Mouse (Mus musculus): ENCODE measurements around the gene Il1f6. TPM values are rescaled to one million over a fixed set of nuclear protein-coding genes. Genes with fewer than 3 reads are reported as not detected.
"Not testable (repeated sequence)": the region's sequence is repeated elsewhere in the genome, so short reads cannot be mapped to it uniquely, and the experiment has no call there.

Gene Il1f6
- not detected in 2 replicates for polyA plus RNA-seq (2015; fragmentation: Nextera tagmentation; extraction: Ambion mirVana)

DNA sequence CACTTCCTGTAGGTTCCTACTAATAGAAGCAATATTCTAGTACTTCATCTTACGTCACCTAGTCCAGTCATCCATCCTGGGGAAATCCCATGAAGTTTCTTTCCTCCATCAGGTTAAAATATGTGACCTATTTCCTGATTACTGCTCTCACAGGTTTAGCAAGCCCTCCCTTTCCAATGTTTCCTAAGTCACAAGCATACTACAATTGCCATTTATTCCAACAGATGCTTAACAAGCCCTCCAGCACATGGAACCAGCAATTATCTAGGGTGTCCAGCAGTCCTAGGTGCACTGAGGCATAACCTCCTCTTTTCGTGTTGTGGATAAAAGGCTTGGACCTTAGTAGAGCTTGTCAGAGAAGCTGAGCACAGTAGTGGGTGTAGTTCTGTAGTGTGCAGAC lies at the start of gene Il1f6:
Gene Il1f6, plus strand, starts transcription at position 301 of the 400 bp plus-strand sequence.
- no peak for ATAC-seq (ENCODE audit: borderline replicate concordance, extremely low read depth, low FRiP score, low TSS enrichment)
- Histone ChIP-seq H3K4me3 (no peak within 1 kb of the TSS), H3K9ac (no peak within 1 kb of the TSS), H3K4me2 (no peak within 1 kb of the TSS), H3K9me3 (no peaks in the 10 kb centered on the region), H3K27me3 (no peaks in the 10 kb centered on the region), H3K27ac (no peak within 1 kb of the TSS), H3K4me1 (no peaks in the 10 kb centered on the region), H3K36me3 (no peaks in the 10 kb centered on the region)
- WGBS: 75% methylated on average over 2 of the region's 2 CpGs

DNA sequence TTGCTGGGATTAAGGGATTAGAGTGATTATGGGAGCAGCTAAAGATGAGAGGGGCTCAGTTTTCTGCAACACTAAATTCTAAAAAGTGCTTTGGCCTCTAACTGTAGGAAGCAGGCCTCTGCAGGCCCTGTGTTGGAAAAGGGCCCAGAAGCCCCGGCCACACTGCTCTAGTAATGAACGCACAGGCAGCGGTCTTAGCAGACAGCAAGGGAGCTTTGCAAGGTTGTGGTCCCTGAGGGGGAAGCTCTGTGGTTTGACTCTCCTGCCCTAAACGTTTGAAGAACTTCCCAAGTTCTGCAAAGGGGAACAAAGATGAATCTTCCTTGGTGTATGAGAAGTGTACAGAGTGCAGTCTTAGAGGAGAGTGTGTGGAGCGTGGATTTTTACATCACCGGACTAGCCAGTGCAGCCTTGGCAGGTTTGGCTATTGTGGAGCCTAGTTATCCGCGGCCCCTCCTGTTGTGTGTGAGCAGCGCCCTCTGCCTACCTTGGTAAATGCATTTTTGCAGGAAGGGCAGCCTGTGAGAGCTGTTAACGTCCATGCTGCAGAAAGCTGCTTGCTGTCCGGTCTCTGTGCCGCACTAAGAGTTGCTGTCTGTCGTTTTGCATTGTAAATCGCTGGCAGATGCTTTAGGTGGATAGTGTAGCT lies 33.4 kb upstream of the Il1f6 start:
- peak overlapping the region; percentile 4; the same call in 1 of the 2 replicates for H3K4me2 ChIP-seq
- WGBS: 15% methylated on average over 14 of the region's 14 CpGs
- ATAC-seq (ENCODE audit: borderline replicate concordance, extremely low read depth, low FRiP score, low TSS enrichment): not testable (repeated sequence)

DNA sequence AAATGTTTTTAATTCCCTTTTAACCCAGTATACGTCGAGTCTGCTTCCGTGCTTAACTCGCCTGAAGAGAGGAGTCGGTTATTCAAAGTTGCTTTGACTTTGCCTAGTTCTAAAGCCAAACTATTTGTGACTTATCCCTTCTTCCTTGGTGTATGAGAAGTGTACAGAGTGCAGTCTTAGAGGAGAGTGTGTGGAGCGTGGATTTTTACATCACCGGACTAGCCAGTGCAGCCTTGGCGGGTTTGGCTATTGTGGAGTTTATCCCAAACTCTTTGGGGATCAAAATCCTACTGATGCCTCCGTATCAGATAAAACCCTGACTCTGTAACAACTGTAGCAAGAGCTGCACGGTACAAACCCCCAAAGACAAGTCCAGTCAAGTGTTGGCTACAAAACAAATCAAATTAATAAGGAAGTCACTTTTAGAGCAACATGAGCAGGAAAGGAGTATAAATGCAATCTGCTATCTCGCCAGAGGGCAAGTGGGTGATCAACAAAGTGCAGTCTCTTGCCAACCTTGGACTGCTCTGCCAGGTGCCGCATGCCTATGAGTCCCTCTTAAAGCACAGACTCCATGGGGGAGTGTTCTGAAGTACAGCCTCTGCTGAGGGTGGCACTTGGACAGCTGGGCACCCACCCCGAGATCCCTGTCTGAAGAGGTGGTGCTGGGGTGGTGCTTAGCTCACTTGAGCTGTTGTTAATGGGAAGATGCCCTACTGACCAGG lies 32.6 kb upstream of the Il1f6 start:
- 55% methylated on average over 13 of the region's 13 CpGs for WGBS
- ATAC-seq (ENCODE audit: borderline replicate concordance, extremely low read depth, low FRiP score, low TSS enrichment); H3K4me2 ChIP-seq; H3K27me3 ChIP-seq; H3K27ac ChIP-seq; H3K4me1 ChIP-seq; H3K36me3 ChIP-seq; H3K9ac ChIP-seq; H3K4me3 ChIP-seq; H3K9me3 ChIP-seq: not testable (repeated sequence)

More for the DNA sequence above, 33.4 kb upstream of the Il1f6 start:
- not testable (repeated sequence) for H3K9me3 ChIP-seq, H3K27ac ChIP-seq, H3K36me3 ChIP-seq, H3K4me1 ChIP-seq, H3K9ac ChIP-seq, H3K27me3 ChIP-seq, H3K4me3 ChIP-seq

DNA sequence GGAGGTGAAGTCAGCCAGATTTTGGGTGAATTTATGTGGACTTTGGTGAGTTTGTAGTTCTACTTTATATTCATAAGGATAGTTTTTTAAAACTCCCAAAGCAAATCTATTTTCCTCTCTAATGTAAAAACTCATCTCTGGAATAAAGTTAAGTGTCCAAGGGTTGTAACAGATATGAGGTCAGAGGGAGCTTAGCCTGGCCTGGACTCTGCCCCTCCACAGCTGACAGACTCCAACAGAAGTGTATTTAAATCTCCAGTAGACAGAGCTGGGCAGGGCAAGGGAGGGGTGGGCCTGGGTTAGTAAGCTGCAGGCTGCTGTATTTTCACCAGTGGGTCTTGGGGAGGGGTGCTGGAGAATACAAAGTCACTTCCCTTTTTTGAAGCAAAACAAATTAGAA lies 31.1 kb upstream of the Il1f6 start:
- not testable (repeated sequence) for ATAC-seq (ENCODE audit: borderline replicate concordance, extremely low read depth, low FRiP score, low TSS enrichment); H3K4me1 ChIP-seq; H3K36me3 ChIP-seq; H3K27ac ChIP-seq; H3K9ac ChIP-seq; H3K4me3 ChIP-seq; H3K27me3 ChIP-seq; H3K4me2 ChIP-seq; H3K9me3 ChIP-seq

DNA sequence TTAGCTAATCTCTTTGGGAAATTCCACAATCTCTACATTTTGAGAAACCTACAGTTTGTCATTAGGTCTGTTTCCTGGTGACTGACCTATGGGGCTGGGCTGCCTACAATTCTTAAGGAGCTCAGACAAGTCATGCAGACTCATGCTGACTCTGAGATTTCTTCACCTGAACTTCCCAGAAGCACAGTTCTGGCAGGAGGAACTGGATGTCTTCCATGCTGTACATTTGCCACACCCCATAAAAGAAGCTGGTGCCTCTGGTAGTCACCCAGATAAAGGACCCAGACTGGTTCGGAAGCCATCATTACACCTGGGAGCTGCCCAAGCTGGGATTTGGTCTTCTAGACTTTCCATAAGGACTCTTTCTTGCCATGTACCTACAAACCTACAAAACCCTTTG lies 29.0 kb upstream of the Il1f6 start, which contains the start of gene Il1f9:
Gene Il1f9, plus strand, starts transcription at position 301 of the 400 bp plus-strand sequence.
- Histone ChIP-seq H3K4me3 (no peak within 1 kb of the TSS), H3K9me3 (no peaks in the 10 kb centered on the region), H3K4me1 (no peaks in the 10 kb centered on the region), H3K27me3 (no peaks in the 10 kb centered on the region), H3K4me2 (no peak within 1 kb of the TSS), H3K36me3 (no peaks in the 10 kb centered on the region), H3K27ac (no peak within 1 kb of the TSS), H3K9ac (no peak within 1 kb of the TSS)
- ATAC-seq (ENCODE audit: borderline replicate concordance, extremely low read depth, low FRiP score, low TSS enrichment): no peak
- 93% methylated on average over 1 of the region's 1 CpGs for WGBS

DNA sequence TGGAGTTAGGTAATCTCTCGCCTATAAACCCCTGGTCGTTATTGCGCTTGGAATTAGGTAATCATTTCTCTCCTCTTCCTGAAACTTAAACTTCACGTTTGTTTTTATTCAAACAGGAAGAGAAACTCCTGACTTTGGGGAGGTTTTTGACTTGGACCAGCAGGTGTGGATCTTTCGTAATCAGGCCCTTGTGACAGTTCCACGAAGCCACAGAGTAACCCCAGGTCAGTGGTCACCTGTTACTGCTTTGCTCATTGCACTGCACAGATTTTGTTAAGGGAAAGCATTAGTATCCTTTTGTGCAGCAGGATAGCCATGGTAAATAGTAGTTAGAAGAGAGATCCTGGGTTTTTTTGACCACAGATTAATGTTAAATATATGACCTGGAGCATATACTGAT lies 27.6 kb upstream of the Il1f6 start:
- Histone ChIP-seq H3K4me1 (no peaks in the 10 kb centered on the region), H3K4me2 (no peak overlapping the region), H3K9me3 (no peaks in the 10 kb centered on the region), H3K27me3 (no peaks in the 10 kb centered on the region), H3K9ac (no peak overlapping the region), H3K27ac (no peak overlapping the region), H3K4me3 (no peak overlapping the region), H3K36me3 (no peaks in the 10 kb centered on the region)
- ATAC-seq (ENCODE audit: borderline replicate concordance, extremely low read depth, low FRiP score, low TSS enrichment): no peak
- 60% methylated on average over 6 of the region's 6 CpGs for WGBS

DNA sequence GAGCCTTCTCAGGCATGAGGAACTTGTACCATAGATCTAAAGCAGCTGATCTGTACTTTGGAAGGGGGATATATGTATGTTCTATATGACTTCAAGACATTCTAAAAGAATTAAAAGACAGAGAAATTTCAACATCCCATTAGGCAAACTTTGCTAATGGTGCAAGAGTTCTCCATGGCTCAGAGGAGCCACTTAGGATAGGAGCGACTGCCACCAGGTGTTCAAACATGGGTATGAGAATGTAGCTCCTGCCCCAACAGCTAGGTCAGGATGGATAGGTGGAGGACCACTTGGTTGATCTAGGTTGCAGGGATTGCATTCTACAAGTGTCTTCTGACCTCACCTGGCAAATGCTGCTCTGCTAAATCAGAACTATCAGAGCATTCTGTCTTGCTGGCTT lies 27.0 kb upstream of the Il1f6 start:
- 62% methylated on average over 1 of the region's 1 CpGs for WGBS
- H3K9ac ChIP-seq: no peak overlapping the region
- H3K4me2 ChIP-seq: no peak overlapping the region
- no peaks in the 10 kb centered on the region for H3K9me3 ChIP-seq
- ATAC-seq (ENCODE audit: borderline replicate concordance, extremely low read depth, low FRiP score, low TSS enrichment): no peak
- no peaks in the 10 kb centered on the region for H3K4me1 ChIP-seq
- H3K27me3 ChIP-seq: no peaks in the 10 kb centered on the region
- no peaks in the 10 kb centered on the region for H3K36me3 ChIP-seq
- no peak overlapping the region for H3K4me3 ChIP-seq
- no peak overlapping the region for H3K27ac ChIP-seq

DNA sequence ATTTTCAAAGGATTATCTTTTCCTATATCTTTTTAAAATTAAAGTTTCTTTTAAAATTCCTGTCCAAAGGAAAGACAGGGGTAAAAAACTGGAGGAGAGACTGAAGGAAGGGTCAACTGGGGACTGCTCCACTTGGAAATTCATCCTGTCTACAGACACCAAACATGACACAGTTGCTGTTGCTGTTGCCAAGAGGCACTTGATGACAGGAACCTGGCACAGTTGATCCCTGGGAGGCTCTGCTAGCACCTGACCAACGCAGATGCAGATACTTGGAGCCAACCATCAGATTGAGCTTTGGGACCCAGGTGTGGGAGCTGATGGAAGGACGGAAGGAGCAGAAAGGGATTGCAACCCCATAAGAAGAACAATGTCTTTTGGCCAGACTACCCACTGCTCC lies 12.0 kb downstream of the Il1f6 start:
- Histone ChIP-seq H3K9me3 (no peaks in the 10 kb centered on the region), H3K27ac (no peak overlapping the region), H3K4me2 (no peak overlapping the region), H3K4me3 (no peak overlapping the region), H3K9ac (no peak overlapping the region), H3K36me3 (no peaks in the 10 kb centered on the region), H3K27me3 (no peaks in the 10 kb centered on the region), H3K4me1 (no peaks in the 10 kb centered on the region)
- no peak for ATAC-seq (ENCODE audit: borderline replicate concordance, extremely low read depth, low FRiP score, low TSS enrichment)
- WGBS: 67% methylated on average over 2 of the region's 2 CpGs

DNA sequence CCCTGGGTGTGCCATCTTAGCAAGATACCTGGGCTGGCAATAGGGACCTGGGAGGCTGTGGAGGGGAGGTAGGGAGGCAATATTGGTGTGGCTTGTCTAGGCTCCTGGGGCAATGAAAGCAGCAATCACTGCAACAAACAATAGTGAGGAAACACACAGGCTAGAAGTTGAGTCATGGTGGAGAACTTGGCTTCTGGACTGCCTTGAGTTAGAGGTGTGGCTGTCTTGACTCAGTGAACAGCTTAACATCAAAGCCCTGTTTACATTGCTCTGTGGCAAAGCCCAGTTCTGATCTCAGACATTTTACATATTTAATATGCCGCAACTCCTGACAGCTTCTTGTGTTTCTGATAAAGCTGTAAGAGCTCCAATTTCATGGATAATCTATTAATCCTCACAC lies 52.3 kb downstream of the Il1f6 start:
- no peak for ATAC-seq (ENCODE audit: borderline replicate concordance, extremely low read depth, low FRiP score, low TSS enrichment)
- 71% methylated on average over 1 of the region's 1 CpGs for WGBS
- Histone ChIP-seq H3K36me3 (no peaks in the 10 kb centered on the region), H3K27me3 (no peaks in the 10 kb centered on the region), H3K4me1 (no peaks in the 10 kb centered on the region), H3K4me3 (no peak overlapping the region), H3K9ac (no peak overlapping the region), H3K4me2 (no peak overlapping the region), H3K27ac (no peak overlapping the region), H3K9me3 (no peaks in the 10 kb centered on the region)

DNA sequence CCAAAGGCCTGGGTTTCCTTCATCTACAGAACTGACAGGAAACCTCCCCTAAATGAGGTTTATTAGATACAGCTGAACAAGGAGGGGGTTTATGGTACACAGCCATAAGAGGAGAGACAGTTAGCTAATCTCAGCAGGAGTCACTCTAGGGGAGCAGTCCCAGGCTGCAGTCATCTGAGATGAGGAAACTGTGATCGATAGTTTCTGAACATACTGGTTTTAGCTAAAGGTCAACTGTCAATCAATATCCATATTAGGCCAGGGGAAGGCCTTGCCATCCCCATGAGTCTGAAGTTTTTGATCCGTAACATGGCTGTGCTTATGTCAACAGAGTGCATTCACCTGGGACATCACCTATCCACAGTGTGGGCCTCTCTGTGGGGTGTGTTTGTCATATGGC lies 58.4 kb downstream of the Il1f6 start:
- no peaks in the 10 kb centered on the region for H3K4me1 ChIP-seq
- no peak overlapping the region for H3K4me2 ChIP-seq
- WGBS: 80% methylated on average over 2 of the region's 2 CpGs
- no peaks in the 10 kb centered on the region for H3K9me3 ChIP-seq
- no peak overlapping the region for H3K4me3 ChIP-seq
- no peak for ATAC-seq (ENCODE audit: borderline replicate concordance, extremely low read depth, low FRiP score, low TSS enrichment)
- H3K27me3 ChIP-seq: no peaks in the 10 kb centered on the region
- H3K36me3 ChIP-seq: no peaks in the 10 kb centered on the region
- no peak overlapping the region for H3K9ac ChIP-seq
- H3K27ac ChIP-seq: no peak overlapping the region

DNA sequence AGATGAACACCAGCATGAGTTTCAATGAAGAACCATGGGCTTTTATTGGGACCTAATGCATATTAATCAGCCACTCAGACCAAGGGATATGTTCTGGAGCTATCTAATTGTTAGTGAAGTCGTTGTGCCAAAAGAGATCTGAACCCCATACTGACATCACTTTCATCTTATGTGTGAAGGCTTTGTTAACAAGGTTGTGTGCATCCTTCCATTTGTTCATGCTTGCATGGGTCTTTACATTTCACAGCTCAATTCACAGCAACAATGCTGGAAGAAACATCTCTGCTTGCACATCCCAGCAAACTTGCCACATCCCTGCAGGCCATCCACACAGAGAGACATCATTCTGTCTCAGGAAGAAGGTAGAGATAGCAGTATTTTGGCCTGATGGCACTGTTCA lies 59.9 kb downstream of the Il1f6 start:
- H3K4me1 ChIP-seq: no peaks in the 10 kb centered on the region
- H3K27me3 ChIP-seq: no peaks in the 10 kb centered on the region
- WGBS: 32% methylated on average over 1 of the region's 1 CpGs
- H3K4me3 ChIP-seq: no peak overlapping the region
- no peak overlapping the region for H3K9ac ChIP-seq
- H3K4me2 ChIP-seq: no peak overlapping the region
- H3K9me3 ChIP-seq: no peaks in the 10 kb centered on the region
- no peak overlapping the region for H3K27ac ChIP-seq
- no peaks in the 10 kb centered on the region for H3K36me3 ChIP-seq
- no peak for ATAC-seq (ENCODE audit: borderline replicate concordance, extremely low read depth, low FRiP score, low TSS enrichment)

Measured in lung, embryonic 15.5 days (tissue).